Mouse (Mus musculus): ENCODE measurements around the gene Dock4.
A peak's percentile ranks its signal among the peaks of the same experiment; 100 is the strongest.

Gene Dock4

GRCm38 (mm10) chr12:40512370-40512693 lies 66.6 kb downstream of the Dock4 start:
- no peak for DNase-seq

GRCm38 (mm10) chr12:40512994-40513393 lies 67.2 kb downstream of the Dock4 start:
- peak; percentile 14 for DNase-seq

- DNase-seq: no peak
Measured at GRCm38 (mm10) chr12:40514021-40514420, 68.3 kb downstream of the Dock4 start.

- no peak for DNase-seq
Measured at GRCm38 (mm10) chr12:40522468-40522867, 76.7 kb downstream of the Dock4 start.

- no peak for DNase-seq
Measured at GRCm38 (mm10) chr12:40523020-40523419, 77.3 kb downstream of the Dock4 start.

- DNase-seq: no peak
Measured at GRCm38 (mm10) chr12:40525045-40525444, 79.3 kb downstream of the Dock4 start.

- no peak for DNase-seq
Measured at GRCm38 (mm10) chr12:40535655-40536618, 90.2 kb downstream of the Dock4 start.

GRCm38 (mm10) chr12:40537826-40538225 lies 92.1 kb downstream of the Dock4 start:
- no peak for DNase-seq

GRCm38 (mm10) chr12:40538318-40538717 lies 92.6 kb downstream of the Dock4 start:
- DNase-seq: no peak

- DNase-seq: no peak
Measured at GRCm38 (mm10) chr12:40538780-40539179, 93.0 kb downstream of the Dock4 start.

- no peak for DNase-seq
Measured at GRCm38 (mm10) chr12:40544273-40544672, 98.5 kb downstream of the Dock4 start.

- DNase-seq: no peak
Measured at GRCm38 (mm10) chr12:40546827-40547226, 101.1 kb downstream of the Dock4 start.

GRCm38 (mm10) chr12:40551317-40551716 lies 105.6 kb downstream of the Dock4 start:
- DNase-seq: no peak

- no peak for DNase-seq
Measured at GRCm38 (mm10) chr12:40552201-40552600, 106.4 kb downstream of the Dock4 start.

GRCm38 (mm10) chr12:40553929-40554328 lies 108.2 kb downstream of the Dock4 start:
- no peak for DNase-seq

GRCm38 (mm10) chr12:40554941-40555511 lies 109.3 kb downstream of the Dock4 start:
- DNase-seq: no peak

- no peak for DNase-seq
Measured at GRCm38 (mm10) chr12:40558600-40558999, 112.8 kb downstream of the Dock4 start.

- DNase-seq: no peak
Measured at GRCm38 (mm10) chr12:40559103-40559502, 113.4 kb downstream of the Dock4 start.

GRCm38 (mm10) chr12:40563703-40564102 lies 118.0 kb downstream of the Dock4 start:
- DNase-seq: no peak

GRCm38 (mm10) chr12:40564261-40564660 lies 118.5 kb downstream of the Dock4 start:
- DNase-seq: no peak

- DNase-seq: no peak
Measured at GRCm38 (mm10) chr12:40568365-40568885, 122.7 kb downstream of the Dock4 start.

- DNase-seq: no peak
Measured at GRCm38 (mm10) chr12:40568971-40569968, 123.5 kb downstream of the Dock4 start.

GRCm38 (mm10) chr12:40570250-40570649 lies 124.5 kb downstream of the Dock4 start:
- no peak for DNase-seq

Data from retina, postnatal 1 day (tissue).